Mouse (Mus musculus): ENCODE measurements around the gene Mms19. TPM values are rescaled to one million over a fixed set of nuclear protein-coding genes. Genes with fewer than 3 reads are reported as not detected.
"Not testable (repeated sequence)": the region's sequence is repeated elsewhere in the genome, so short reads cannot be mapped to it uniquely, and the experiment has no call there.

Gene Mms19
- polyA plus RNA-seq, 1 experiment from 2014 or later: 37.1 TPM

- Histone ChIP-seq H3K9me3 (no peaks in the 10 kb centered on the region), H3K9ac (no peak overlapping the region), H3K4me2 (no peak overlapping the region), H3K4me3 (no peak overlapping the region), H3K4me1 (replicated peaks) (peaks cover 25% of the 10 kb centered on the region), H3K27me3 (no peaks in the 10 kb centered on the region), H3K36me3 (peaks cover 44% of the 10 kb centered on the region), H3K27ac (replicated peaks) (no peak overlapping the region)
- WGBS: 85% methylated on average over 3 of the region's 3 CpGs
- no peak for ATAC-seq (ENCODE audit: low read depth)
Observed at GRCm38 (mm10) chr19:41915294-41915693, 65.7 kb downstream of the Mms19 start.

DNA sequence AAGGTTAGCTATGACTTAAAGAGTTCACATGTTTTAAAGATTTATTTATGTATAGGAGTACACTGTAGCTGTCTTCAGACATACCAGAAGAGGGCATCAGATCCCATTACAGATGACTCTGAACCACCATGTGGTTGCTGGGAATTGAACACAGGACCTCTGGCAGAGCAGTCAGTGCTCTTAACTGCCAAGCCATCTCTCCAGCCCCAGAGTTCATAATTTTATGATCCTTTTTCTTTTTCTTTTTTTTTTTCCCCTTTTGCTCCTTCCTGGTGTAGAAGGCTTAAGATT is 66.4 kb downstream of the Mms19 start:
- Histone ChIP-seq H3K4me2 (peak overlapping the region; percentile 79; the same call in 1 of the 2 replicates), H3K4me3 (peak overlapping the region; percentile 96; the same call in 1 of the 2 replicates), H3K4me1 (replicated peaks) (peaks cover 25% of the 10 kb centered on the region), H3K36me3 (peaks cover 39% of the 10 kb centered on the region)
- H3K27me3 ChIP-seq; ATAC-seq (ENCODE audit: low read depth); H3K9ac ChIP-seq; H3K9me3 ChIP-seq; H3K27ac ChIP-seq (replicated peaks): not testable (repeated sequence)

DNA sequence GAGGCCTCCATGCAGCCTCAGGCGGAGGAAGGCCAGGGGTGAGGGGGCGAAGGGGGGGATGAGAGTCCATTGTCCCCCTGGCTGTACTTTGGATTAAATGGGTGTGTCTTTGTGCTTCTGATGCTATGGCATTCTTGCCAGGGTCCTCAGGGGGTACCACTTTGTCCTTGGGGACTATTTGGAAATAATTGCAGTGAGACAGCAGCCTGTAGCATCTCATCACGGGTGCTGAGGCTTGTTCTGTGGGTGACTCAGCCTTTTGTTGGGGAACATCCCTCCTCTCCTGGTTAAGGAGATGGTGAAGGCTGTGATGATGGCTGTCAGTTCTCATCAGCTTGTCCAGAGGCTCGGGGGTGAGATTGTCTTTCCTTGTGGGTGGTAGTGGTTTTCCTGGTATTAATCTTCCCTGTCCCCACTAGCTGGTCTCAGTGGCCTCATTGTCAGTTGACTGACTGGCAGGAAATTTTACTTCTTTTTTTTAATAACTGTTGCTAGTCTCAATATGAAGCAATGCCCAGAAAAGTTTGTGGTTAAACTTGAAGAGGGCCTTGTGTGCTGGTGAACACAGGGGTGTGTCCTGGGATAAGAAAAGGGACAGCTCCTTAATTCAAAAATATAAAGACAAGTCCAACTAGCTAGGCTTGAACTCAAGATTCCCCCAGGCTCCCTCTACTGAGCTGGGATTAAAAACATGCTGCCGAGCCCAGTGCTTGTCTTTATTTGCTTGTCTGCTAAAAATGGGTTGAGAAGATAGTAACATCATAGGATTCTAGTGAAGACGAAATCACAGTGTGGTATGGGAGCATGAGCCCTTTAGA is 67.0 kb downstream of the Mms19 start:
- no peaks in the 10 kb centered on the region for H3K9me3 ChIP-seq
- H3K4me1 ChIP-seq (replicated peaks): peaks cover 25% of the 10 kb centered on the region
- no peak for ATAC-seq (ENCODE audit: low read depth)
- peak overlapping the region; percentile 79 for H3K4me2 ChIP-seq
- peaks cover 33% of the 10 kb centered on the region for H3K36me3 ChIP-seq
- H3K4me3 ChIP-seq: peak overlapping the region; percentile 96
- H3K9ac ChIP-seq: peak overlapping the region; percentile 92
- no peak overlapping the region for H3K27ac ChIP-seq (replicated peaks)
- 49% methylated on average over 6 of the region's 6 CpGs for WGBS
- H3K27me3 ChIP-seq: no peaks in the 10 kb centered on the region

DNA sequence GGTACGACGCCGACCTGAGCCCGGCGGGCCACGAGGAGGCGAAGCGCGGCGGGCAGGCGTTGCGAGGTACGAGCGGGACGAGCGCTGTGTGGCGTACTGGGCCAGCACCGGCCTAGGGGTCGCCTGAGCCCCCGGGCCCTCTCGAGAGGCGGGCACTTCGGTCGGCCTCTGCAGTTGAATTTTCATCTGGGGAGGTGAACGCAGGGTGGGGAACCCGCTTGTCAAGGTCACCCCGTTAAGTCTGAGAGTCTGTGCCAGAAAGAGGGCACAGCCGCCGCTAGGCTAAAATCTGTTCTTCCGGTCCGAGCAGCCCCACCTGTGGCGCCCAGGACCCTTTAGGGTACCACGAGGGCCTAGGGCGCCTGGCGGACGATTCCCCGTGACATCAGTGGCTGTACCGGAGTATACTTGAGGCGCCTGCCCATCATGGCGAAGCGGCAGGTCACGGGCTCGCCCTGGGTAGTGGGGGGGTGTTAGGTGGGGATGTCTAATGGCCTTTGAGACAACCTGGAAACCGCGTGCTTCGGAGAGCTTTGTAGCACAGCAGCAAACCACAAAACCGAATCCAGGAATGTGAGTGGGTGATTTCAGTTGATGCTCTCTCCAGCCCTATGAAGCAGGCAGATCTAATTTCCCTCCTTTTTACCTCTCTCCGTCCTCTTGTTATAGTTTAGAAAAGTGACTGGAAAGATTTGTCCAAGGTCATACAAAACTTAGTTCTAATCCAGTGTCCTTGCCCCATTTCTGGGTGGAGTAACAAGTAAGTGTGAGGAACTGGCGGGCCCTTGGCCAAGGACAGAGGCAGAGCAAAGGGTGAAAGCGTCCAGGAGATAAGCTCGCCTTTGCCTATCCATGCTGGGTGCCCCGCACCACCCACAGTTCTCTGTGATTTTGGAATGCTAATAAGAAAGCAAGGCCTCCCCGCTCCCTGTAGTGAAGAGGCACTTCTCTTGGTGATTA is 68.6 kb downstream of the Mms19 start:
- peak overlapping the region; percentile 79 for H3K4me2 ChIP-seq
- peaks cover 27% of the 10 kb centered on the region for H3K36me3 ChIP-seq
- under 1% methylated on average over 53 of the region's 53 CpGs for WGBS
- peaks cover 26% of the 10 kb centered on the region for H3K4me1 ChIP-seq (replicated peaks)
- H3K27me3 ChIP-seq: no peaks in the 10 kb centered on the region
- ATAC-seq (ENCODE audit: low read depth): peak; percentile 82
- H3K27ac ChIP-seq (replicated peaks): peak overlapping the region; percentile 93
- peak overlapping the region; percentile 92 for H3K9ac ChIP-seq
- peak overlapping the region; percentile 96 for H3K4me3 ChIP-seq
- H3K9me3 ChIP-seq: no peaks in the 10 kb centered on the region

DNA sequence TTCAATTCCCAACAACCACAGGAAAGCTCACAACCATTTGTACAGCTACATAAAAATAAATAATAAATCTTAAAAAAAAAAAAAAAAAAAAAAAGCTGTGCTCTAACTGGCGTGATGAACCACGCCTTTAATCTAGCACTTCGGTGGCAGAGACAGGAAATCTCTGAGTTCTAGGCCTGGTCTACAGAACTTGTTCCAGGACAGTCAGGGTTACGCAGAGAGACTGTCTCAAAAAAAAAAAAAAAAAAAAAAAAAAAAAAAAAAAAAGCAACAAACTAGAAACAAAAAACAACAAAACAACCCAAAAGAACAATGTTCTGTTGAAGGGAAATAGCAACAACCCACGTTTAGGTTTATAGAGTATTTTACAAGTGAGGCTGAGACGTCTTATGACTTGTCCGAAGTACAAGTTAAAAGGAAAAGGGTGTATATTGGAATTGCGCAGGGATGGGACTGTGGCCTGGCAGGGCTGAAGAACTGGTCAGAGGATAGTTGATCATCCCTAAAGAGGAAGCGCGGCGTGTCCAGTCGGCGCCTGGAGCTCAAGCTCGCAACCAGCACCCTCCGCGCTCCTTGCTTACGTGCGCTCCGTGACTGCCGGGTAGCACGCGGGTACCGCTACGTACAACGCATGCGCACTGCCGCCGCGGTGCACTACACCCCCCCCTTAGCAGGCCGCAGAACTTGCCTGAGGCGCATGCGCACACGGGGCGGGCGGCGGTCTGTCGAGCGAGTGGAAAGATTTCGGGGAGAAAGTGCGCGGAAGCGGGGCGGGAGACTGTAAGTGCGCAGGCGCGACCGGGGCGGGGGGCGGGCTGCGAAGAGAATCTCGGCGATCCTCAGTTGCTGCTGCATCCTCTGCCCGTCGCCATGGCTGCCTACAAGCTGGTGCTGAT is 69.5 kb downstream of the Mms19 start, which contains the start of gene Pgam1:
Gene Pgam1, plus strand, starts transcription at position 746 of the 896 bp plus-strand sequence.
- no peaks in the 10 kb centered on the region for H3K27me3 ChIP-seq
- H3K4me3 ChIP-seq: peak within 1 kb of the TSS; percentile 96
- H3K4me1 ChIP-seq (replicated peaks): peaks cover 31% of the 10 kb centered on the region
- peaks cover 17% of the 10 kb centered on the region for H3K36me3 ChIP-seq
- ATAC-seq (ENCODE audit: low read depth): peak; percentile 95
- H3K27ac ChIP-seq (replicated peaks): peak within 1 kb of the TSS; percentile 93
- H3K9ac ChIP-seq: peak within 1 kb of the TSS; percentile 92
- H3K4me2 ChIP-seq: peak within 1 kb of the TSS; percentile 79
- no peaks in the 10 kb centered on the region for H3K9me3 ChIP-seq
- WGBS: 5% methylated on average over 53 of the region's 54 CpGs

- no peaks in the 10 kb centered on the region for H3K27me3 ChIP-seq
- 90% methylated on average over 2 of the region's 2 CpGs for WGBS
- no peak for ATAC-seq (ENCODE audit: low read depth)
Observed at GRCm38 (mm10) chr19:41910396-41910795, 70.6 kb downstream of the Mms19 start.

DNA sequence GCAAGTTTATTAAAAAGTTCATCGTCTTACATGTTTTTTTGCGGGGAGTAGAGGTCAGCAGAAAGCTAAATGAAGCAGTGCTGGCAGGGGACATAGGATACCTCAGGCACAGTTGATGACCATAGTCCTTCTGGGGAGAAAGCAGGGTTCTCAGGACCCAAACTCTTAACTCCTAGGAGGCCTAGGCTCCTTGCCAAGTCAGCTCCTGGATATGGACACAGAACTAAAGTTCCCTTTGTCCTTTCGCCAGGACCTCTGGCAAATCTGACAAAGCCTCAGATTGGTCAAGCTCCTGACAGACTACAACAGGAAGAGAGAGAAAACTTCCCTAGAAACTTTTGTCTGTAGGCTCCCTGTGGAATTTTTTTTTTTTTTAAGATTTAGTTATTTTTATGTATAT is 72.2 kb downstream of the Mms19 start:
- Histone ChIP-seq H3K9ac (no peak overlapping the region), H3K4me1 (replicated peaks) (peaks cover 17% of the 10 kb centered on the region)
- WGBS: 88% methylated on average over 3 of the region's 3 CpGs

More at GRCm38 (mm10) chr19:41910396-41910795, 70.6 kb downstream of the Mms19 start:
- Histone ChIP-seq H3K9me3 (no peaks in the 10 kb centered on the region), H3K27ac (replicated peaks) (no peak overlapping the region), H3K4me3 (no peak overlapping the region), H3K4me1 (replicated peaks) (peaks cover 31% of the 10 kb centered on the region), H3K9ac (no peak overlapping the region), H3K36me3 (0 out of 2 replicates have a peak, but pooled peaks cover 9% of the 10 kb centered on the region), H3K4me2 (no peak overlapping the region)

DNA sequence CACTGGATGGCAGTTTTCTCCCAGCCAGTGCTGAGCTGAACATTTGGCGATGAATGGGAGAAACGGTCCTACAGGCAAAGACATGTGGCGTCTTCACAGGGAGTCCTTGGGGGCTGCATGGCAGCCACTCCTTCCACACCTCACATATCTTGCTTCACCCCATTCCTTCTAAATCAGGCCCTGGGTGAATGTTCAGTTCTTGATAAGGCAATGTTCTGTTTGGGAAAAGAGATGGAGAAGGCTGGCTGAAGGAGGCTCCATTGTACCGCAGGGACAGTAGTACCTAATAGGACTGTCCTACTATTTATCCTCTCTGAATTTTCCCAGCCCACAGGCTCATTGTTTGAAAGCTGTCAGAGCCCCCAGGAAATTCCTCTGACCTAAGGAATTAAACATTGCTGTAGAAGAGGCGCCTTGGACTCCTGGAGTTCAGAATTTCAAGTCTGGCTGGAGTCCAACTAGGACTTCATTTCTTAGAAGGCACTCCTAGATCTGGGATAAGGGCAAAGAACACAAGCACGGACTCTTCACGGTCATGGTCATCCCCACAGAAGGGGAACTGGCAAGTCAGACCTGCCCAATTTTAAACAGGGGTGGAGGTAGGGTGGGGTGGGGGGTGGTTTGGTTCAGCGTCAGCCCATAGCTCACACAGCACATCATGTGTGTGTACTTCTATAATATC is 73.7 kb downstream of the Mms19 start:
- Histone ChIP-seq H3K36me3 (no peaks in the 10 kb centered on the region), H3K27me3 (no peaks in the 10 kb centered on the region), H3K27ac (replicated peaks) (no peak overlapping the region), H3K9ac (no peak overlapping the region), H3K4me3 (no peak overlapping the region), H3K9me3 (no peaks in the 10 kb centered on the region), H3K4me2 (no peak overlapping the region), H3K4me1 (replicated peaks) (0 out of 2 replicates have a peak, but pooled peaks cover 6% of the 10 kb centered on the region)
- no peak for ATAC-seq (ENCODE audit: low read depth)
- WGBS: 59% methylated on average over 8 of the region's 8 CpGs

More for the DNA sequence above, 72.2 kb downstream of the Mms19 start:
- Histone ChIP-seq H3K36me3 (no peaks in the 10 kb centered on the region), H3K9me3 (no peaks in the 10 kb centered on the region), H3K4me3 (no peak overlapping the region), H3K4me2 (no peak overlapping the region), H3K27ac (replicated peaks) (no peak overlapping the region), H3K27me3 (no peaks in the 10 kb centered on the region)
- ATAC-seq (ENCODE audit: low read depth): no peak

DNA sequence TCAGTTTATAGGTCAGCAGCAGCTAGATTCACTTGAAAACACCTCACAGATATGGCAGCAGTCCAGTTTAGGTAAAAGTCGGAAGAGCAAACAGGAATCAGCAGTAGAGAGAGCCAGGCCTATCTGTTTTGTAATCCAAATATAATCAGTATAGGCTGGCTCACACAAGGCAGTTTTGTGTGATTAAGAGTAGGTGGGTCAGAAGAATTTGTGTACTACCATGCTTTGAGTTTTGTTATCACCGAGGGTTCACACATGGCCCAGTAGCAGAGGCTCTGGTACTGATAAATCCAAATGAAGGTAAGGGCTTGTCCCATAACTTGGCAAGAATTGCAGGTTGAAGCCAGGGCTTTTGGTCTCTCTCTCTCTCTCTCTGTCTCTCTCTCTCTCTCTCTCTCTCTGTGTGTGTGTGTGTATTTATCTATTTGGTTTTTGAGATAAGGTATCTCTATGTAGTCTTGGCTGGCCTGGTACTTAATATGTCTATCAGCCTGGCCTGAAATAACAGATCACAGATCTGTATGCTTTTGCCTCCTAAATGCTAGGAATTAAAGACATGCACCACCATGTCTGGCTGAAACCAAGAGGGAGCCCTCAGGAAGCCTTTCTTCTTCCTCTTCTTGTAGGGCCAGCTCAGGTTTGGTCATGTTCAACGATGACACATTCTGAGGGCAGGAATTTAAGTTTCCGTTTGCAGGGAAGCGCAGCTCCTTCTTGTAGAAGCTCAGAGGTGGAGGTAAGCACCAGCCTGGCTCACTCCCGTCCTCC is 74.5 kb downstream of the Mms19 start:
- Histone ChIP-seq H3K4me3 (no peak overlapping the region), H3K4me2 (no peak overlapping the region), H3K9me3 (no peaks in the 10 kb centered on the region), H3K36me3 (no peaks in the 10 kb centered on the region), H3K27me3 (no peaks in the 10 kb centered on the region), H3K27ac (replicated peaks) (no peak overlapping the region), H3K4me1 (replicated peaks) (0 out of 2 replicates have a peak, but pooled peaks cover 6% of the 10 kb centered on the region), H3K9ac (no peak overlapping the region)
- WGBS: 72% methylated on average over 6 of the region's 6 CpGs
- ATAC-seq (ENCODE audit: low read depth): no peak

DNA sequence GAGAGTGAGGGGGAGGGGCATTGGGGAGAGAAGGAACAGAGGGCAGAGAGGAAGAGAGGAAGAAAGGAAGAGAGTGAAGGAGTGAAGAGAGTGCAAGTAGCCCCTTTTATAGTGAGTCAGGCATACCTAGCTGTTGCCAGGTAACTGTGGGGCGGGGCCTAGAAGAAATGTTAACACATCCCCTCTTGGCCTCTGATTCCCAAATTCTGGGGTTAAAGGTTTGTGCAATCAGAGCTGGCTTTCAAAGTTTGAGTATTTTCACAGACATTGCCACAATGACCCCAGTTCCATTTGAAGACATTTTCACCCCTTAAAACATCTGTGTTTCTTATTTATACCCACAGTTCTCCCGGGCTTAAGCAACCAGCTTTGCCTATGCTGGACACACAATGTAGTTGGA is 75.7 kb downstream of the Mms19 start:
- Histone ChIP-seq H3K27ac (replicated peaks) (no peak overlapping the region), H3K9me3 (no peaks in the 10 kb centered on the region), H3K4me2 (no peak overlapping the region), H3K9ac (no peak overlapping the region), H3K4me3 (no peak overlapping the region), H3K36me3 (no peaks in the 10 kb centered on the region), H3K27me3 (no peaks in the 10 kb centered on the region), H3K4me1 (replicated peaks) (0 out of 2 replicates have a peak, but pooled peaks cover 6% of the 10 kb centered on the region)
- WGBS: 89% methylated on average over 2 of the region's 2 CpGs
- ATAC-seq (ENCODE audit: low read depth): no peak

Measured in neural tube, embryonic 13.5 days (tissue).